Mouse (Mus musculus) neutrophil, adult 5-6 weeks (primary cell): ENCODE results near the gene Evx2. TPM values are rescaled to one million over a fixed set of nuclear protein-coding genes. Genes with fewer than 3 reads are reported as not detected.

Source experiments
- ATAC-seq: fragments of 151-379, 151-347 bp; 2 replicates; pipeline ENCODE4 v1.8.0; 2017; ENCODE audit warnings: mild to moderate bottlenecking, moderate TSS enrichment; ENCODE audit not compliant: insufficient number of reproducible peaks, poor library complexity, low FRiP score, severe bottlenecking; ENCODE audit errors: extremely low read depth
- total RNA-seq: library from RNA; stranded (forward); fragments of 200-1000 nt; gene quantifications from 2 replicates; pipeline ENCODE4 v1.2.3, GENCODE M21; 2017

The Evx2 gene
- total RNA-seq, 1 experiment from 2014 or later: not detected

- ATAC-seq: no peak
Measured at GRCm38 (mm10) chr2:74654743-74655419, 4.5 kb downstream of the Evx2 start.

GRCm38 (mm10) chr2:74653781-74654535, 5.4 kb downstream of the Evx2 start:
- no peak for ATAC-seq

- ATAC-seq: no peak
Measured at GRCm38 (mm10) chr2:74652996-74653340, 6.4 kb downstream of the Evx2 start.

DNA sequence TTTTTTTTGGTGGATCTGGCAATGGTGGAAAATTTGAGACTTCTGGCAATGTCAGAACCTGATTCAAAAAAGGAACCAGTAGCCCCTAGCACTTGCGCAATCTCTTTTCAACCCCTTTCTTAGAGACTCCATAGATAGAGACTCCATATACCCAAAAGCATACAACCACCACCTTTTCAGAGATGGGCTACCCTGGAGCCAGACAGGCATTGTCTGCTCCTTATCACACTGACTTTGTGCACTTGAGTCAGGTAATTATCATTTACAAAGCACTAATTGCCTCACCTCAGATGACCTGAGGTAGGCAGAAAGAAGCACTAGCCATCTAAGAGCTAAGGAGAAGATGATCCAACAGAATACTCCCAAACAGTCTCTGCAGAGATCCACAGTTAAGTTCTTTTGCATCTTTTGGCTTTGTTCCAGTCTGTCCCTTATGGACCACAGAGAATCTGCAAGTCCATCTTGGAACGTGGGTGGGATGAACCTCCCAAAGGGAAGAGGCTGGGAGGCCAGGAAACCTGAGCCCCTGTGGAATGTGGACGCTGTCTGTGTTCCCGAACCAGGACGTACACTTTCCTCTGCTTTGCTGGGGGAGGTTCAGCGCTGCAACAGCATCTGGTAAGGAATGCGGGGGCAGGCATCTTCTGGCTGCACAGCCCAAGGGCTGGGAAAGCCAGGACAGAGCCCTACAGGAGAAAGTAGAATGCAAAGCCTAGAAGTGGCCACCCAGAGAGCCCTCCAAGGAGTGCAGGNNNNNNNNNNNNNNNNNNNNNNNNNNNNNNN, 12.1 kb downstream of the Evx2 start:
- no peak for ATAC-seq

DNA sequence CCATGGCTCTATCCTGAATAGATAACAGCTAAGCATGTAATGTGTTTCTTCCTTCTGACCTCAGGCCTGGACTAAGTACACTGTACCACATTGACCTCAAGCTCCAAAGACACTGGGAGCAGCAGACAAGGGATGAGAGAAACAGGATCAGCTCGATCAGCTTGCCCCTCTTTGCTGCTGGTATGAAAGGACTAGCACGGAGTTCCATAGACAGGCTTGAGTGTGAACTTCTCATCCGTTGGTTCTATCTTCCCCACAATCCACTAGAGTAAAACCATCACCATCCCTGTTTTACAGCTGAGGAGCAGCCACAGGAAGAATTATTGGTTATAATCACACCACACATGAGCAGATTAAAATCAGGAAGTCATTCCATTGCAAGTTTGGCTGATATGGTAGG, 13.7 kb downstream of the Evx2 start:
- no peak for ATAC-seq

DNA sequence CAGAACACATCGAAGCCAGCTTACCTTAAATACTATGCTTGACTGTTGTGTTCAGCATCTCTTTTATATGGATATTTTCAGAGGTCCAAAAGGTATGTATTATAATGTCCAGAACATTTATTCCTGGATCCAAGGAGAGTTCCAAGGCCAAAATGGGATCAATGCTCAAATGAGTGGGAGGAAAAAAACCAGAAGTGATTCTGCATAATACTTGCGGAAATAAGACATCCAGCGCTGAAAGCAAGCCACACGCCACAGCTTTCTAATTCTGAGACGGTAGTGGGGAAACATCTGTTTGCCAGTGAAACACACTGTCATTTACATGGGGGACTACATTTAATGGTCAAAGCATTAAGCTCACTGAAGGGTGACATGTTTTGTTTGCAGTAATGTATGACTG, 16.9 kb downstream of the Evx2 start:
- ATAC-seq: no peak

DNA sequence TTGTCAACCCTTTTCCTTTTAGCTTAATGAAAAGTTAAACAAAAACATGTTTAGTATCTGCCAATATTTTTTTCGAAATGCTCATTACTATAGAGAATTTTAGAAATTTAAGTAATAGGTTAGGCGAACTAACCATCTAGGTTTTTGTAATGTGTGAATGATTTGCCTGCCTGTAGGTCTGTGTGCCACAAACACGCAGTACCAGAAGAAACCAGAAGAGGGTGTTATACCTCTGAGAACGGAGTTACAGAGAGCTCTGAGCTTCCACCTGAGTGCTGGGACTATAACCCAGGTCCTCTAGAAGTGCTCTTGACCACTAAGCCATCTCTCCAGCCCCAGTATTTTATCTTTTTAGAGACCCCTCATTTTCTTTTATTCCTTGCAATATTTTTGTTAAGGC, 23.9 kb downstream of the Evx2 start:
- ATAC-seq: no peak

GRCm38 (mm10) chr2:74620368-74620767, 39.0 kb downstream of the Evx2 start:
- ATAC-seq: no peak

DNA sequence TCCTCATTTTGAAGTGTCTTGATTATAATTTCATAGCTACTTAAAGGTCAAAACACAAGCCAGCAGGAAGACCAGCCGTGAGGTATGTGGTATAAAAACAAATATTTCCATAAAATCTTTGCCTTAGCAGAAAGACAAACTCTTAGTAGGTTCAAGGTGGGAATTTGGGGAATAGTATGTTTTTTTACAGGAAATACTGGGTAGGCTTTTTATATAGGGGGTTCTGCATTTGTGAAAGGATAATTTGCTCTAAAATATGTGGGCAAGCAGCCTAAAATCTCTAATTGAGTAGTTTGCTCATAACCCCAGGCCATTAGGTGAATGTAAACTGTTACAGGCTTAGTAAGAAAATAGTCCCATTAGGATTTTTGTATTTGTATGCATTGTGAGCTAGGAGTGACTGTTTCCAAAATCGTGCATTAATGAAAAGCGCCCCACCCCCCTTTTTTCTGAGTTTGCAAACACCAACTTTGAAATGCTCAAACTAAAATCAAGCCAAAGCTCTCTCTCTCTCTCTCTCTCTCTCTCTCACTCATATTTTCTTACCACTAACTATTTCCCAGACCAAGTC, 39.6 kb downstream of the Evx2 start:
- no peak for ATAC-seq

DNA sequence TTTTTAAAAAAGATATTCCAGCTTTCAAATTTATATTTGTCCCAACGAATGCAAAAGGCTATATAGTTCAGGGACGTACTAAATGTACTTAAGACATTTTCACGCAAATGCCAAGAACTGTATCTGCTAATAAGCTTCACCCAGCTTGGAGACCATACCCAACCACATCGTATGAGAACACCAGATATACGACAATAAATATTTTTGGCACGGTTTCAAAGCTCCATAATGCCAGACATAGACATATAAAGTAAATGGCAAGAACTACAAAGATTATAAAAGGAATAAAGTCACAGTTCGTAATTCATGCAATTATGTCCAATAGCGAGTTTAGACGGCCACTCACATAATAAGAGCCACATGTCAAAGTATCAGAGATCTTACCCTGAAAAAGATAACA, 41.7 kb downstream of the Evx2 start:
- ATAC-seq: no peak

- no peak for ATAC-seq
Measured at GRCm38 (mm10) chr2:74611406-74611805, 48.0 kb downstream of the Evx2 start.

- ATAC-seq: no peak
Measured at GRCm38 (mm10) chr2:74609350-74609749, 50.0 kb downstream of the Evx2 start.

- ATAC-seq: peak; percentile 99
Measured at GRCm38 (mm10) chr2:74606087-74606760, 53.1 kb downstream of the Evx2 start.

DNA sequence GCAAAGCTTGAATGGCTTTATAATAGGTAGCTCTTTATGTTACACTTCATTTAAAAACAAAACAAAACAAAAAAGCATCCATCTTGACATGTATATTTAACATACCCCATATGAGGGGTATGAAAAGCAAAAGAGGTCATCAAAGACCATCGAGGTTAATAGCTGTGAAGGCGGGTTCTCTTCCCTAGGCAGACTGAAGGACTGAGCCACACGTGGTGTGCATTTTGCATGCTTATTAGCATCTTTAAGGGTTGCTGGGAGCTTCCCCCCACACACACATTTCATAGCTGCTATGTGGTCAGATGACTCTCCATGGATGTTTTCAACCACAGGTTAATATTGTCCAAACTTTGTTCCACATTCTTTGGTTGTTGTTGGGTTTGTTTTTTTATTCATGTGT, 55.3 kb downstream of the Evx2 start:
- ATAC-seq: no peak

Other genes starting within 250 kb of the Evx2 start
- gene Lnpk, start 80.1 kb downstream of the Evx2 start, total RNA-seq: 43.8 and 51.8 TPM in 2 replicates
- gene Hoxd13, start 8.8 kb upstream of the Evx2 start, total RNA-seq: not detected in 2 replicates
- not detected in 2 replicates for gene Hoxd12, start 15.5 kb upstream of the Evx2 start, total RNA-seq
- not detected in 2 replicates for gene Hoxd11, start 20.0 kb upstream of the Evx2 start, total RNA-seq
- gene Hoxd10, start 32.4 kb upstream of the Evx2 start, total RNA-seq: not detected in 2 replicates
- gene Hoxd9, start 38.2 kb upstream of the Evx2 start, total RNA-seq: not detected in 2 replicates
- gene Hoxd8, start 45.1 kb upstream of the Evx2 start, total RNA-seq: not detected in 2 replicates
- not detected in 2 replicates for gene Hoxd3, start 52.4 kb upstream of the Evx2 start, total RNA-seq
- not detected in 2 replicates for gene Hoxd4, start 52.4 kb upstream of the Evx2 start, total RNA-seq
- gene Gm28230, start 67.2 kb upstream of the Evx2 start, total RNA-seq: not detected in 2 replicates
- not detected in 2 replicates for gene Hoxd1, start 103.4 kb upstream of the Evx2 start, total RNA-seq
- gene Mtx2, start 166.2 kb upstream of the Evx2 start, total RNA-seq: 15.8 and 19.8 TPM in 2 replicates